Mouse (Mus musculus) urinary bladder, postnatal 10 days (tissue): Measurements from ENCODE around the gene Specc1.
A peak's percentile ranks its signal among the peaks of the same experiment; 100 is the strongest.

Experiments
- DNase-seq: peaks from one replicate; pipeline ENCODE4 v3.0.0; 2022; ENCODE audit warnings: low spot score

The Specc1 gene

DNA sequence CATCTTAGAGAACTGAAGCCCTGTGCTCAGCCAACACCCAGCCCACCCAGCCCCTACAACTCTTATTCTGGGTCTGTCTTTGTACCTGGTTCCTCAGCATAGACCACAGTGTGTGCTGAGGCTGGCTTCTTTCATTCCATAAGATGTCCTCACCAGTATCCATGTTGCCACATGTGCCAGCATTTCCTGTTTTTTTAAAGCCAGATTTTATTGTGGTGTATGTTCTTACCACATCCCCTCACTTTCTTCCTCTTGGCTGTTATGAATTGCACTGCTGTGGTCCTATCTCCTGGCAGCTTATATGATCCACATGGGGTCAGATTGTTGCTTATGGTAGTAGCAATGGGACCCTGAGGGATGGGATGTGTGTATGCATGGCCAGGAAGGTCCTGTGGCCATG, 92.6 kb downstream of the Specc1 start:
- DNase-seq = no peak

GRCm38 (mm10) chr11:62050356-62051330, 94.1 kb downstream of the Specc1 start:
- no peak for DNase-seq

- no peak for DNase-seq
Observed at GRCm38 (mm10) chr11:62051487-62051886, 94.9 kb downstream of the Specc1 start.

DNA sequence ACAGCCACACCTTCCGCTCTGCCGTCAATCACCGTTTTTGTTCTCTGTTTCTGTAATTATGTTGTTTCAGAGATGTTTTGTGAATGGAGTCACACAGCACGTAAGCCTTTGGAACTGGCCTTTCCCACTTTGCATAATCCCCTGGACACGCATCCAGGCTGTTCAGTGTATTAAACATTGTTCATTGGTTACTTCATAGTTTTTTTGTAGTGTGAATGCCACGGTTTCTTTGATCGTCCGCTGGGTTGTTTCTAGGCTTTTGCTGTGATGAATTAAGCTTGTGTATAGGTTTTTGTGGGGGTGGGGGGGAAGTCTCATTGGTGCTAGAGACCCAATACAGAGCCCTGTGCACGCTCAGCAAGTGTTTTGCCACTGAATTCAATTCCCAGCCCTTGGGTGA, 97.4 kb downstream of the Specc1 start:
- DNase-seq = no peak

- DNase-seq = no peak
Observed at GRCm38 (mm10) chr11:62064565-62064964, 108.0 kb downstream of the Specc1 start.

DNA sequence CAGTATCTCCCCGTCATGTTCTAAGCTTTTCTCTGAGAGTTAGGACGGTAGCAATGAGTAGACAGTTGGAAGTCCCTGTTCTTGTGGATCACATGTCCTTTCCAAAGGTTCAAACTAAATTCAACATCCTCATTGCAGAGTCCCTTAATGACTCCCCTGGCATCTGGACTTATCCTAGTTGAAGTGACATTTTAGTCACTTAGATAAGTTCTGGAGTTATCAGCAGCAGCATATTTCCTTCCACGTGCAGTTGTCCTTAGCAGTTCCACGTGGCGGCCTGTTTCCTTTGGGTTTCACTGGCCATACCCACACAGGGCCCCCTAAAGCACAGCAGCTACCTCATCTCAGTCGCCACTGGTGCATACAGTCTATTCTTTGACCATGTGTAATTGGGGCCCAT, 109.1 kb downstream of the Specc1 start:
- DNase-seq = no peak

DNA sequence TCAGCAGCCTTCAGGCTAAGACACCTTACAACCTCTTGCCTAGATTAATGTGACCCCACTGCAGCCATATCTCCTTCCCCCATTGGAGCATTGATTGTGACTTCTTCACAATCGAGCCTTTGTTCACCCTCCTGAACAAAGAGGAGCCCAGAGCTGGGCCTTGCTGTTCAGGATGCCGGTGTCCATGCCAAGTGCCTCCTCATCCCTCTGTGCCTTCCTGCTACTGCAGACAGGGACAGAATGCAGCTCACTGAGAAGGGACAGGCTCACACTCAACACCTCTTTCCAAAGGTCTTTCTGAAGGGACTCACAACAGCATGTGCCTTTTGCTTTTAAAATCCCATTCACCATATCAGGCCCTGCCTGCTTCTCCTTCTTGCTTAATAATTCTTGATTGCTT, 113.0 kb downstream of the Specc1 start:
- DNase-seq = no peak

- no peak for DNase-seq
Observed at GRCm38 (mm10) chr11:62070206-62070605, 113.6 kb downstream of the Specc1 start.

- no peak for DNase-seq
Observed at GRCm38 (mm10) chr11:62072406-62072805, 115.8 kb downstream of the Specc1 start.

DNA sequence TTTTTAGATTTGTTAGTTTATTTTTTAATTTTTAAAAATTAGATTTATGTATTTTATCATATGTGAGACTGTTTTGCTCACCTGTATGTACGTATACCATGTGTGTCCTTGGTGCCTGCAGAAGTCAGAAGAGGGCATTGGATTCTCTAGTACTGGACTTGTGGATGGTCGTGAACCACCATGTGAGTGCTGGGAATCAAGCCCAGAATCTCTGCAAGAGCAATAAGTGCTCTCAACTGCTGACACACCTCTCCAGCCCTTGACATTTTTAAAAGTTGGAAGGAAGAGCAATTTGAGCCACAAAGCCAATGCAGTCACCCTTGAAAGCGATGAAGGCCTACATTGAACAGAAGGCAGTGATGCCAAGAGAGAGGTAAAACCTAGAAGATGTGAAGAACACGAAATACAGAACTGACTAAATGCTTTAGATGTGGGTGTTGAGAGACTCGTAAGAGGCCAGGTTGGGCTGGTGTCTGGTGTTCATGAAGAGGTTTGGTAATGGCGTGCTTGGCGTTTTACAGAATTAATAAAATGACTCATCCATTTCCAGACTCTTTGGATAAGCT, 117.1 kb downstream of the Specc1 start:
- no peak for DNase-seq

DNA sequence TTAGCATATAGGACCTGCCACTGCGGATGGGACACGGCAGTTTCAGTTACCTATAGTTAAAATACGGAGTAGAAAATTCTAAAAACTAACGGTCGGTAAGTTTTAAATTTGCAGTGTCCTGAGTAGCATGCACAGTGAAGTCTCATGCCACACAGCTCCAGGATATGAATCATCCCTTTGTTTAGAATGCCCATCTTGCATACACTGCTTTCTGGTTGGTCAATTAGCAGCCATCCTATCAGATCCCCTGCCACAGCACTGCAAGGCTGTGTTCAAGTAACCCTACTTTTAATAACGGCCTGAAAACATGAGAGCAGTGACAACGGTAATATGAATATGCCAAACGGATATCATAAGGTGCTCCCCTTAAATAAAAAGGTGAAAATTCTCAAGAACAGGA, 118.0 kb downstream of the Specc1 start:
- DNase-seq = no peak

GRCm38 (mm10) chr11:62075071-62075470, 118.5 kb downstream of the Specc1 start:
- no peak for DNase-seq

GRCm38 (mm10) chr11:62075551-62075950, 119.0 kb downstream of the Specc1 start:
- DNase-seq = no peak

- peak; percentile 91 for DNase-seq
Observed at GRCm38 (mm10) chr11:62076345-62077156, 120.0 kb downstream of the Specc1 start.

GRCm38 (mm10) chr11:62077157-62077865, 120.7 kb downstream of the Specc1 start:
- peak; percentile 14 for DNase-seq

DNA sequence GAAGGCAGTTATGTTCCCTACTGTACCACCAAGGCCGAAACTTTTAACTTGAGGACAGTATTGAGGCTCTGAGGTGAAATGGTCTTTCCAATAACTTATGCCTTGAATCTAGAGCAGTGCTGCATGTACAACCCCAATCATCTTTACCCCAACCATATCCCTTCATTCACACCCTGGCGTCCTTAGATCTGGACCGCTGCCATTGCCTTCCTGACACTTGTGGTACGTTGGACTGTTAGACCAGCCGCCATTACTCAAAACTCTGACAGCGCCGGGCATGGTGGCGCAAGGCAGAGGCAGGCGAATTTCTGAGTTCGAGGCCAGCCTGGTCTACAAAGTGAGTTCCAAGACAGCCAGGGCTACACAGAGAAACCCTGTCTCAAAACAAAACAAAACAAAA, 121.8 kb downstream of the Specc1 start:
- no peak for DNase-seq

DNA sequence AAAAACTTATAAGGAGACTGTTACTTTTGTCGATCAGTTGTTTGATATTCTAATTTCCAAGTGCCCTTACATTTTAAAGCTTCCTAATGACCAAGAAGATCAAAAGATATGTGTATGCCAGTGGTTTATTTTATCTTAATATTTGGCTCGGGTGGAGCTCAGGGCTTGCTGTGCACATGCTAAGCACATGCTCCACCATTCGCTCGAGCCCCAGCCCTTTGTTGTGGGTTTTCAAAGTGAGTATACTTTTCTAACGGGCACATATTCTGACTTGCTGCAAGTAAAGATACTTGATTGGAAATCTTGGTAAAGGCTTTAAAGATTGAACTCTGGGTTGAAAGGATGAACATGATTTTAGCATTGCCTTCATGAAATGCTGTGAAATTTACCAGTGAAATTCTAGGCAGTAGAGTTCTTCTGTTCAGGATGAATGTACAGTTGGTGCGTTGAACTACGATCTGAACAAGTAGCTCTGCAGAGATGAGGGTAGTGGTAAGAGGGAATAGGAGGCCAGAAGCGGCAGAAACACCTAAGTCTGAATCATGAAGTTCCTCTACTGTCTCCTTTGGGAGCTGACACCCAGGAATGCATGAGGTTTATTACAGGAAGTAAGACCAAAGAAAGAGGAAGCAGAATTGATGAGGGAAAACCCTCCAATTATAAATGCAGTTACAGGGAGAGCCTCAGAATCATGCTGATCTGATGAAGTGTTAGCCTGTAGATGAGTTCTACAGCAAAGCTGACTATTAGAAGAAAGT, 122.7 kb downstream of the Specc1 start:
- no peak for DNase-seq

DNA sequence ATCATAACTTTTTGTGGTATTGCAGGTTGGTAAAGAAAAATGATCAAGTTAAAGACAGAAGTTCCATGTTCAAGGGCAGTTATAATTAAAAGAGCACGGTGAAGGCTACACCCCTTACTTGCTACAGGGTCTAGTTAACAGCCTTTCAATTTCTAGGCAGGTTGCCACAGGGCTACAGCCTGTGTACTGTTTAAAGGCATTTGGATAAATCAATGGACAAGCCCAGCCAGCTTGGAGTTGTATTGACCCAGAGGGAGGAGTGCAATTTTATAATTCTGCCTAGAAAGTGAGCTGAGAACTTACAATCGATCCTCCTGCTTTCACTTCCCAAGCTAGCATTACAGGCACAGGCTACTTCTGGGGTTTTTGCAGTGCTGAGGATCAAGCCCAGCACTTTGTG, 123.9 kb downstream of the Specc1 start:
- DNase-seq = no peak

DNA sequence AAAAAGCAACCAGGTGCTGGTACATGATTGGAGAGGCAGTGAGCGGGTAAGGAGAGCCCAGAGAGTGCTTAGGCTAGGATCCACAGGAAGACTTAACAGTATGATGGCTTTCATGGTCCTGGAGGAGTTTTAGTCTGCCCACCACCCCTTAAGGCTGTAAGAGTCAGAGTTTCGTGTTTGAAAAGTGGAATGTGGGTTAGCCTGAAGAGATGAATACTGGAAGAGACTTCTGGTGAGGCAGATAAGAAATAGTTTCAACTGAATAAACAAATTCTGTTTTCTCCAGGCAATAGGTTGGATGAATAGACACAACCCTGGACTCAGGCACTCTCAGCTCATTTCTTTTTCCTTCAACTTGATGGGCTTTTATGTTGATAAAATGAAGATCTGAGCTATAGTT, 130.1 kb downstream of the Specc1 start:
- no peak for DNase-seq

DNA sequence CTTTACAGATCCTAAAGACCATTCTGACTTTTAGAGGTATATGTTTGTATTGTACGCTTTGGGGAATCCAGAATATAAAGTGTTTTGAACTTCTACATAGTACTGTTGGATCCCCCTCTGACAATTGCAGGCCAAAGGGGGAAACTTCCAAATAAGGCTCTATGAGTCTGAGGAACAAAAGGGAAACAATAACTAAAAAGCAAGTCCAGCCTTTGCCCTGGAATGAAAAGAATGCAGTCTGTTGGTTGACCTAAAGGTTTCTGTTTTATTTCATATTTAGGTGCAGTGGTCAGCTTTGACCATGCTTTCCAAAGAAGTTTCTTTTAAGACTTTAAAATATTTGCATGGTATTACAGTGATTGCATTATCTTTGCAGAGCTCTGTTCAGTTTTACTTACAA, 130.5 kb downstream of the Specc1 start:
- no peak for DNase-seq

DNA sequence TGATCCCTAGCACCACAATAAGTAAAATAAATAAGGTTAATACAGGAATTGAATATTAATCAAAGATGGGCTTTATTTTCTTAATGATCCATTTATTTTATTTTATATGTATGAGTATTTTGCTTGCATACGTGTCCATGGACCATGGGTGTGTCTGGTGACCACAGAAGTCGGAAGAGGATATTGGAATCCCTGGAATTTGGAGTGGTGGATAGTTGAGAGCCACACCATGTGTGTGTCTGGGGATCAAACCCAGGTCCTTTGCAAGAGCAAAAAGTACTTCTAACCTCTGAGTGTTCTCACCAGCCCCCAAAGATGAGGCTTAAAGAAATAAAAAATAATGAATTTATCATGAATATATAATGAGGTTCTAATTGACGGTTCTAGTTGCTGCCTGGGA, 132.1 kb downstream of the Specc1 start:
- DNase-seq = no peak
